9 mouse cellular contexts compared by ENCODE assay signal in the genomic region with DNA sequence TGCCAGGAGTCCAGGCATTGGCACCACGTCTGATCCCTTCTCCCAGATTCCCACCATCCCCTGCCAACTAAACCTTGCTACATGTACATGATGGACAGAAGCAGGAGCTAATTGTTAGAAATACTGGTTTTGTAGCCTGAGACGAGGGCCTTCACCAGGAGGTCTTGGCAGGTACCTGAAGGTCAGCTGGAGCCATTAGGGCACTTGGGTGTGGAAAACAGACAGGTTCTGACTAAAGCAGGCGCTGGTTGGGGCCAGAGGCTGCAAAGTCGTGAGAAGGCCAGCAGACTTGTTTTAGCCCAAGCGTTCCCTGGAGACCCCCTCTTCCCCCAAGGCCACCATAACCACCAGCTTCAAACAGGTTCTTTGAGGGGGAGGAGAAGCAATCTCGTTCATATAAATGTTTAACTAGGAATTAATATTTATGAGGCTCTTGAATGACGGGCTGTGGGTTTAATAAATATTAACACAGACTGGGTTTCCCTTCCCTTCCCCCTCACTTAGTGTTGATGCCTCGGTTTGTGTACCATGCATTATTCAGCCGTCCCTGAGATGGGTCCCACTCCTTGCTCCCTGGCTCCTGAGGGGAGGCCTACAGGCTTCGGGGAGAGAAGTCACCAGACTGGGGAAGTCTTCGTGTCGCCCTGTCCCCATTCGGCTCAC. TPM values are rescaled to one million over a fixed set of nuclear protein-coding genes. Genes with fewer than 3 reads are reported as not detected.
A peak's percentile ranks its signal among the peaks of the same experiment; 100 is the strongest.
DNase-seq lines count a peak whose midpoint lies in the region; ATAC-seq lines count a peak whose summit lies in the region.
"Had no signal": no experiment of that assay in that cellular context is flagged by ENCODE, and none has a peak within 500 bp of the region (broad histone marks: within the 10 kb centered on the region; RNA-seq: fewer than 3 reads in every experiment).

No protein-coding gene starts in this region.

- no peaks in the 10 kb centered on the region for H3K36me3 ChIP-seq in embryonic facial prominence, embryonic 10.5 days (replicated peaks)
- no peaks in the 10 kb centered on the region for H3K36me3 ChIP-seq in forebrain, embryonic 14.5 days (ENCODE audit: control insufficient read depth, insufficient read depth, low read length)
- H3K36me3 ChIP-seq in midbrain, embryonic 15.5 days (replicated peaks), result no peaks in the 10 kb centered on the region
- H3K36me3 ChIP-seq in limb, embryonic 10.5 days, result no peaks in the 10 kb centered on the region

- no peak for DNase-seq in embryonic facial prominence, embryonic 10.5 days (ENCODE audit: low spot score)
- peak; percentile 79 for DNase-seq in forebrain, embryonic 14.5 days (ENCODE audit: low spot score)
- peak; percentile 55 for DNase-seq in kidney, adult 18-20 months
- no peak for DNase-seq in frontal cortex, postnatal 36 days (ENCODE audit: low spot score in 2 of 2)
- DNase-seq in limb, embryonic 10.5 days (ENCODE audit: low spot score), result no peak
- DNase-seq in left cerebral cortex, postnatal 36 days (ENCODE audit: low spot score in 2 of 2), result no peak

- no peak overlapping the region for H3K4me3 ChIP-seq in embryonic facial prominence, embryonic 10.5 days
- no peak overlapping the region for H3K4me3 ChIP-seq in forebrain, embryonic 14.5 days (ENCODE audit: low read depth, low read length)
- H3K4me3 ChIP-seq in midbrain, embryonic 15.5 days, result no peak overlapping the region
- H3K4me3 ChIP-seq in limb, embryonic 10.5 days, result no peak overlapping the region

- ATAC-seq in forebrain, embryonic 14.5 days, result peak; percentile 60
- ATAC-seq in midbrain, embryonic 15.5 days (replicated peaks), result peak; percentile 59

- H3K4me2 ChIP-seq in forebrain, embryonic 14.5 days (ENCODE audit: low read length), result peak overlapping the region; percentile 19
- peak overlapping the region; percentile 20; the same call in 1 of the 2 replicates for H3K4me2 ChIP-seq in midbrain, embryonic 15.5 days

- intact Hi-C loops in left cerebral cortex, postnatal 36 days (cut with DNase I), result loop anchor here (2.0 kb wide), 1 partner anchor 430 kb away; no protein-coding TSS in a partner anchor

- peak overlapping the region; percentile 47 for H3K9ac ChIP-seq in forebrain, embryonic 14.5 days (ENCODE audit: low read length)
- H3K9ac ChIP-seq in midbrain, embryonic 15.5 days, result peak overlapping the region; percentile 2; the same call in 1 of the 2 replicates

- WGBS in embryonic facial prominence, embryonic 10.5 days, result 66% methylated on average over 13 of the region's 13 CpGs
- WGBS in forebrain, embryonic 14.5 days, result 25% methylated on average over 13 of the region's 13 CpGs
- 32% methylated on average over 13 of the region's 13 CpGs for WGBS in midbrain, embryonic 15.5 days
- WGBS in limb, embryonic 10.5 days, result 73% methylated on average over 13 of the region's 13 CpGs

- peaks cover 17% of the 10 kb centered on the region; the same call in 1 of the 2 replicates for H3K27me3 ChIP-seq in embryonic facial prominence, embryonic 10.5 days (replicated peaks; ENCODE audit: low read depth, poor library complexity, severe bottlenecking)
- H3K27me3 ChIP-seq in forebrain, embryonic 14.5 days (replicated peaks; ENCODE audit: control insufficient read depth, insufficient read depth, low read length), result no peaks in the 10 kb centered on the region
- H3K27me3 ChIP-seq in midbrain, embryonic 15.5 days (replicated peaks), result no peaks in the 10 kb centered on the region
- H3K27me3 ChIP-seq in limb, embryonic 10.5 days (ENCODE audit: low read depth, poor library complexity, severe bottlenecking), result peaks cover 32% of the 10 kb centered on the region

- peak overlapping the region; percentile 66 for H3K27ac ChIP-seq in embryonic facial prominence, embryonic 10.5 days (replicated peaks)
- H3K27ac ChIP-seq in forebrain, embryonic 14.5 days (ENCODE audit: low read depth, low read length), result peak overlapping the region; percentile 94
- H3K27ac ChIP-seq in midbrain, embryonic 15.5 days, result peak overlapping the region; percentile 76
- no peak overlapping the region for H3K27ac ChIP-seq in limb, embryonic 10.5 days

- H3K4me1 ChIP-seq in embryonic facial prominence, embryonic 10.5 days, result peaks cover 57% of the 10 kb centered on the region
- H3K4me1 ChIP-seq in forebrain, embryonic 14.5 days (ENCODE audit: control insufficient read depth, insufficient read depth, low read length), result peaks cover 39% of the 10 kb centered on the region
- peaks cover 39% of the 10 kb centered on the region for H3K4me1 ChIP-seq in midbrain, embryonic 15.5 days
- H3K4me1 ChIP-seq in limb, embryonic 10.5 days, result peaks cover 35% of the 10 kb centered on the region

- no peaks in the 10 kb centered on the region for H3K9me3 ChIP-seq in embryonic facial prominence, embryonic 10.5 days
- H3K9me3 ChIP-seq in forebrain, embryonic 14.5 days (replicated peaks; ENCODE audit: control insufficient read depth, low read length), result no peaks in the 10 kb centered on the region
- no peaks in the 10 kb centered on the region for H3K9me3 ChIP-seq in midbrain, embryonic 15.5 days
- no peaks in the 10 kb centered on the region for H3K9me3 ChIP-seq in limb, embryonic 10.5 days (replicated peaks)

RNA-seq across cellular contexts. Expression of a gene that starts 25.8 kb away (rescaled TPM):
- 1.5 and 1.6 TPM in 2 replicates for polyA plus RNA-seq in embryonic facial prominence, embryonic 10.5 days (2016; fragmentation: Nextera tagmentation; extraction: Ambion mirVana)
- 40.0 and 49.0 TPM in 2 replicates for polyA plus RNA-seq in forebrain, embryonic 14.5 days (2014; fragmentation: Nextera tagmentation; extraction: Ambion mirVana)
- polyA plus RNA-seq in midbrain, embryonic 15.5 days (2015; fragmentation: Nextera tagmentation; extraction: Ambion mirVana), result 87.0 and 90.2 TPM in 2 replicates
- not detected in 2 replicates for polyA plus RNA-seq in limb, embryonic 10.5 days (2016; fragmentation: Nextera tagmentation; extraction: Ambion mirVana)
- 100 to 1,000 TPM; 120 to 140 TPM for total RNA-seq in left cerebral cortex, postnatal 36 days (2021)
- total RNA-seq: gastrocnemius, adult 8-10 months had no signal

RNA-seq across cellular contexts. Expression of a gene that starts 46.2 kb away (rescaled TPM):
- polyA plus RNA-seq in embryonic facial prominence, embryonic 10.5 days (2016; fragmentation: Nextera tagmentation; extraction: Ambion mirVana), result 1.5 and 1.7 TPM in 2 replicates
- 2.6 and 2.9 TPM in 2 replicates for polyA plus RNA-seq in forebrain, embryonic 14.5 days (2014; fragmentation: Nextera tagmentation; extraction: Ambion mirVana)
- polyA plus RNA-seq in midbrain, embryonic 15.5 days (2015; fragmentation: Nextera tagmentation; extraction: Ambion mirVana), result 1.0 and 2.4 TPM in 2 replicates
- 1.3 and 1.6 TPM in 2 replicates for polyA plus RNA-seq in limb, embryonic 10.5 days (2016; fragmentation: Nextera tagmentation; extraction: Ambion mirVana)
- 100 to 1,000 TPM; 128 to 143 TPM for total RNA-seq in left cerebral cortex, postnatal 36 days (2021)

RNA-seq across cellular contexts. Expression of a gene that starts 53.1 kb away (rescaled TPM):
- not detected in 2 replicates for polyA plus RNA-seq in embryonic facial prominence, embryonic 10.5 days (2016; fragmentation: Nextera tagmentation; extraction: Ambion mirVana)
- 0.09 and 0.12 TPM in 2 replicates for polyA plus RNA-seq in forebrain, embryonic 14.5 days (2014; fragmentation: Nextera tagmentation; extraction: Ambion mirVana)
- 0.22 and 0.24 TPM in 2 replicates for polyA plus RNA-seq in midbrain, embryonic 15.5 days (2015; fragmentation: Nextera tagmentation; extraction: Ambion mirVana)
- polyA plus RNA-seq in limb, embryonic 10.5 days (2016; fragmentation: Nextera tagmentation; extraction: Ambion mirVana), result not detected in 2 replicates
- under 1 TPM in 1 of 2 experiments, not detected in 1; 0.22 TPM for total RNA-seq in left cerebral cortex, postnatal 36 days (2021)
- polyA plus RNA-seq: cortical plate, adult 2 months had no signal

Comparison
In these comparisons a context has a peak if more than half of its experiments do, and no peak if none do; other contexts are left out.
1. DNase-seq: peak in forebrain, embryonic 14.5 days (single experiment) and kidney, adult 18-20 months (single experiment); none in embryonic facial prominence, embryonic 10.5 days (single experiment), frontal cortex, postnatal 36 days (0 of 2), limb, embryonic 10.5 days (single experiment) and left cerebral cortex, postnatal 36 days (0 of 2).
2. RNA of a gene that starts 25.8 kb away (polyA plus RNA-seq): 87.0 to 90.2 TPM in midbrain, embryonic 15.5 days and 40.0 to 49.0 TPM in forebrain, embryonic 14.5 days; 1.5 to 1.6 TPM in embryonic facial prominence, embryonic 10.5 days and not detected in limb, embryonic 10.5 days; every median in the first group is over 10 times any median in the second.